In genomic region chr15:99511797-99512525, GRCm38 (mm10) we compare ENCODE assay signal across 18 mouse cellular contexts. TPM values are rescaled to one million over a fixed set of nuclear protein-coding genes. Genes with fewer than 3 reads are reported as not detected.
A peak's percentile ranks its signal among the peaks of the same experiment; 100 is the strongest.
DNase-seq lines count a peak whose midpoint lies in the region; ATAC-seq and TF ChIP-seq lines count a peak whose summit lies in the region.
"Had no signal": no experiment of that assay in that cellular context is flagged by ENCODE, and none has a peak within 500 bp of the region (broad histone marks: within the 10 kb centered on the region; RNA-seq: fewer than 3 reads in every experiment).

No protein-coding gene starts in this region.

- ATAC-seq in cerebellum, adult (ENCODE audit: insufficient number of reproducible peaks, low FRiP score, low TSS enrichment), result peak; percentile 60; the same call in 1 of the 2 replicates
- ATAC-seq in lung, postnatal 0 days, result no peak
- ATAC-seq: forebrain, embryonic 15.5 days; hindbrain, postnatal 0 days had no signal

- no peak for TF ChIP-seq EP300 in lung, postnatal 0 days (IDR thresholded peaks at IDR 0.05)

- no peaks in the 10 kb centered on the region for H3K9me3 ChIP-seq in lung, postnatal 0 days (ENCODE audit: low read length)
- H3K9me3 ChIP-seq in limb, embryonic 10.5 days (replicated peaks), result no peaks in the 10 kb centered on the region
- H3K9me3 ChIP-seq: embryonic facial prominence, embryonic 10.5 days; forebrain, embryonic 15.5 days; neural tube, embryonic 15.5 days had no signal

- H3K27me3 ChIP-seq in lung, postnatal 0 days (replicated peaks; ENCODE audit: insufficient read depth, low read length), result no peaks in the 10 kb centered on the region
- H3K27me3 ChIP-seq in limb, embryonic 10.5 days (ENCODE audit: low read depth, poor library complexity, severe bottlenecking), result peaks cover 7% of the 10 kb centered on the region
- H3K27me3 ChIP-seq: forebrain, embryonic 15.5 days; neural tube, embryonic 15.5 days had no signal

- 71% methylated on average over 15 of the region's 15 CpGs for WGBS in lung, postnatal 0 days
- 88% methylated on average over 15 of the region's 15 CpGs for WGBS in limb, embryonic 10.5 days

- no peak overlapping the region for H3K9ac ChIP-seq in lung, postnatal 0 days (replicated peaks; ENCODE audit: low read depth)
- H3K9ac ChIP-seq: forebrain, embryonic 15.5 days; neural tube, embryonic 15.5 days had no signal

- no peak overlapping the region for H3K27ac ChIP-seq in lung, postnatal 0 days (ENCODE audit: low read length)
- H3K27ac ChIP-seq in limb, embryonic 10.5 days, result no peak overlapping the region
- H3K27ac ChIP-seq: embryonic facial prominence, embryonic 10.5 days; forebrain, embryonic 15.5 days; hindbrain, postnatal 0 days; neural tube, embryonic 15.5 days had no signal

- no peak overlapping the region for H3K4me3 ChIP-seq in lung, postnatal 0 days (ENCODE audit: low read depth, low read length)
- H3K4me3 ChIP-seq in limb, embryonic 10.5 days, result no peak overlapping the region
- H3K4me3 ChIP-seq: embryonic facial prominence, embryonic 10.5 days; erythroblast, embryonic 14.5 days; forebrain, embryonic 15.5 days; neural tube, embryonic 15.5 days had no signal

- no peaks in the 10 kb centered on the region for H3K36me3 ChIP-seq in lung, postnatal 0 days (ENCODE audit: insufficient read depth, low read length)
- no peaks in the 10 kb centered on the region for H3K36me3 ChIP-seq in limb, embryonic 10.5 days
- H3K36me3 ChIP-seq: embryonic facial prominence, embryonic 10.5 days; forebrain, embryonic 15.5 days had no signal

- DNase-seq in cerebellum, postnatal 4 days (ENCODE audit: low spot score in 2 of 2), result no peak
- peak; percentile 48 for DNase-seq in lung, postnatal 25 days (ENCODE audit: low spot score)
- no peak for DNase-seq in lung, postnatal 0 days (ENCODE audit: low spot score)
- DNase-seq in cerebellum, adult 9-11 months, result peak; percentile 85
- peak; percentile 67 for DNase-seq in lung, postnatal 36 days
- no peak for DNase-seq in limb, embryonic 10.5 days (ENCODE audit: low spot score)
- no peak for DNase-seq in frontal cortex, postnatal 25 days (ENCODE audit: low spot score in 2 of 2)
- DNase-seq: adrenal gland, postnatal 14 days; gastrocnemius, postnatal 36 days had no signal

- no peak for TF ChIP-seq CTCF in lung, postnatal 0 days (IDR thresholded peaks at IDR 0.05)

- no peak overlapping the region for H3K4me2 ChIP-seq in lung, postnatal 0 days (replicated peaks; ENCODE audit: low read depth, low read length)
- H3K4me2 ChIP-seq: forebrain, embryonic 15.5 days; heart, embryonic 11.5 days; liver, embryonic 11.5 days; midbrain, embryonic 11.5 days; neural tube, embryonic 15.5 days had no signal

- peaks cover 8% of the 10 kb centered on the region; the same call in 1 of the 2 replicates for H3K4me1 ChIP-seq in lung, postnatal 0 days (ENCODE audit: insufficient read depth, low read depth, low read length)
- peaks cover 5% of the 10 kb centered on the region; the same call in 1 of the 2 replicates for H3K4me1 ChIP-seq in limb, embryonic 10.5 days
- H3K4me1 ChIP-seq: forebrain, embryonic 15.5 days had no signal

RNA-seq across cellular contexts. Expression of gene Faim2, which starts 16.0 kb away (rescaled TPM):
- polyA plus RNA-seq in lung, postnatal 0 days (2015; fragmentation: Nextera tagmentation; extraction: Ambion mirVana), result 0.81 and 0.95 TPM in 2 replicates
- polyA plus RNA-seq in limb, embryonic 10.5 days (2016; fragmentation: Nextera tagmentation; extraction: Ambion mirVana), result 0.26 TPM in 1 of 2 replicates, not detected in the other
- polyA plus RNA-seq: erythroblast, embryonic 14.5 days had no signal

RNA-seq across cellular contexts. Expression of gene Bcdin3d, which starts 37.4 kb away (rescaled TPM):
- 11.2 and 11.5 TPM in 2 replicates for polyA plus RNA-seq in lung, postnatal 0 days (2015; fragmentation: Nextera tagmentation; extraction: Ambion mirVana)
- 15.9 and 19.4 TPM in 2 replicates for polyA plus RNA-seq in limb, embryonic 10.5 days (2016; fragmentation: Nextera tagmentation; extraction: Ambion mirVana)

RNA-seq across cellular contexts. Expression of gene Nckap5l, which starts 54.4 kb away (rescaled TPM):
- polyA plus RNA-seq in lung, postnatal 0 days (2015; fragmentation: Nextera tagmentation; extraction: Ambion mirVana), result 5.2 and 6.0 TPM in 2 replicates
- 16.3 and 17.4 TPM in 2 replicates for polyA plus RNA-seq in limb, embryonic 10.5 days (2016; fragmentation: Nextera tagmentation; extraction: Ambion mirVana)

Comparison
In these comparisons a context has a peak if more than half of its experiments do, and no peak if none do; other contexts are left out.
1. DNase-seq: peak in lung, postnatal 25 days (single experiment), cerebellum, adult 9-11 months (single experiment) and lung, postnatal 36 days (single experiment); none in cerebellum, postnatal 4 days (0 of 2), lung, postnatal 0 days (single experiment), limb, embryonic 10.5 days (single experiment) and frontal cortex, postnatal 25 days (0 of 2).